Mouse (Mus musculus): ENCODE data around the gene Acot13. TPM values are rescaled to one million over a fixed set of nuclear protein-coding genes. Genes with fewer than 3 reads are reported as not detected.
"Not testable (repeated sequence)": the region's sequence is repeated elsewhere in the genome, so short reads cannot be mapped to it uniquely, and the experiment has no call there.

Acot13 gene
- polyA plus RNA-seq, 1 experiment from 2014 or later: 75.3 TPM

DNA sequence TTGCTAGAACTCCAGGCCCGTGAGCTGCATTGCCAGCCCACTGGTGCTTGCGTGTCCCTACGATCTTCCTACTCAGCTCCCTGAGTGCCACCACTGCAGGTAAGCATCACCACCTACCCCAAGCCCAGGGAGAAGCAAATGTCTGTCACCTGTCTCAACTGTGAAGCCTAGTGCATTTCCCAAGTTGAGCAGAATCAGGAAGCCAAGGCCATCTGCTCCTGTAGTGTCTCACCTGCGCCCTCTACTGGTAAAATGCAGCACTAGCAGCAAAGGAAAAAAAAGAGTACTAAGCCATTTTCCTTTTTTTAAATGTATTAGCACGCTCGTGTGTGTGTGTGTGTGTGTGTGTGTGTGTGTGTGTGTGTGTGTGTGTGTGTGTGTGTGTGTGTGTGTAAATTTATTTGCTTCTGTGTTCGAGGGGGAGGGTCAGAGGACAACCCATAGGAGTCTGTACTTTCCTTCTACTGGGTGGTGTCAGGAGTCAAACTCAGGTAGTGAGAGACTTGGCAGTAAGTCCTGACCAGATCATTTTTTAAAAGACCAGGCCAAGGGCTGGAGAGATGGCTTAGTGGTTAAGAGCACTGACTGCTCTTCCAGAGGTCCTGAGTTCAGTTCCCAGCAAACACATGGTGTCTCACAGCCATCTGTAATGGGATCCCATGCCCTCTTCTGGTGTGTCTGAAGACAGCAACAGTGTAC lies 55.0 kb downstream of the Acot13 start:
- Histone ChIP-seq H3K36me3 (no peaks in the 10 kb centered on the region), H3K27me3 (no peaks in the 10 kb centered on the region), H3K4me2 (no peak overlapping the region), H3K27ac (no peak overlapping the region), H3K4me3 (no peak overlapping the region), H3K9ac (no peak overlapping the region), H3K9me3 (no peaks in the 10 kb centered on the region), H3K4me1 (no peaks in the 10 kb centered on the region)
- ATAC-seq (ENCODE audit: insufficient number of reproducible peaks, low FRiP score, low TSS enrichment, low read depth): no peak
- 62% methylated on average over 5 of the region's 7 CpGs for WGBS

DNA sequence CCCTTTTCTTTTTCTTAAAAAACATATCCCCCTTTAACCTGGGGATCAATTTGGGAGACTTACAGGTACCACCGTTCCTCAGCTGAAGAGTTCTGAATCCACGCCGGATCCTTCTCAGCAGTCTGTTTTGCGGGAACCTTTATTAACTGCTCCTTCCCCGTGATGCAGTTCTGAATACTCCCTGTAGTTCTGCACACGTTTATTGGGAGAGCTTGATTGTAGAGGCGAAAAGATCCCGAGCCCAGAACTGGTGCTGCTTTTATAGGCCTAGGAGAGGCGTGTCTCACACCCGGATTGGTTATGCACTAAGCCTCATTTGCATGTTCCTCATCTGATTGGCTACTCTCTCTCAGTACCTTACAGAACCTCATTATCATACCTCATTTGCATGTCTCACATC lies 59.9 kb downstream of the Acot13 start:
- ATAC-seq (ENCODE audit: insufficient number of reproducible peaks, low FRiP score, low TSS enrichment, low read depth); H3K4me1 ChIP-seq; H3K9ac ChIP-seq; H3K4me3 ChIP-seq; H3K9me3 ChIP-seq; H3K27me3 ChIP-seq; H3K36me3 ChIP-seq; H3K27ac ChIP-seq; H3K4me2 ChIP-seq: not testable (repeated sequence)
- WGBS: 91% methylated on average over 10 of the region's 10 CpGs

Other genes starting within 250 kb of the Acot13 start
- 4.1 and 4.7 TPM in 2 replicates for gene Ripor2, start 249.4 kb downstream of the Acot13 start, polyA plus RNA-seq (2015; fragmentation: Nextera tagmentation; extraction: Ambion mirVana)
- gene Armh2, start 90.3 kb downstream of the Acot13 start, polyA plus RNA-seq (2015; fragmentation: Nextera tagmentation; extraction: Ambion mirVana): not detected in 2 replicates
- gene Gmnn, start 69.6 kb downstream of the Acot13 start, polyA plus RNA-seq (2015; fragmentation: Nextera tagmentation; extraction: Ambion mirVana): 72.6 and 73.7 TPM in 2 replicates
- gene BC005537, start 29.9 kb downstream of the Acot13 start, polyA plus RNA-seq (2015; fragmentation: Nextera tagmentation; extraction: Ambion mirVana): 14.1 and 15.0 TPM in 2 replicates
- 44.3 and 46.2 TPM in 2 replicates for gene Tdp2, start 139 bp upstream of the Acot13 start, polyA plus RNA-seq (2015; fragmentation: Nextera tagmentation; extraction: Ambion mirVana)
- 0.04 and 0.06 TPM in 2 replicates for gene D130043K22Rik, start 13.6 kb upstream of the Acot13 start, polyA plus RNA-seq (2015; fragmentation: Nextera tagmentation; extraction: Ambion mirVana)
- gene Aldh5a1, start 106.1 kb upstream of the Acot13 start, polyA plus RNA-seq (2015; fragmentation: Nextera tagmentation; extraction: Ambion mirVana): 4.0 and 4.8 TPM in 2 replicates
- 4.6 and 5.6 TPM in 2 replicates for gene Gpld1, start 111.6 kb upstream of the Acot13 start, polyA plus RNA-seq (2015; fragmentation: Nextera tagmentation; extraction: Ambion mirVana)
- 12.9 and 15.2 TPM in 2 replicates for gene Mrs2, start 188.8 kb upstream of the Acot13 start, polyA plus RNA-seq (2015; fragmentation: Nextera tagmentation; extraction: Ambion mirVana)
- 0.31 and 0.45 TPM in 2 replicates for gene Dcdc2a, start 224.5 kb upstream of the Acot13 start, polyA plus RNA-seq (2015; fragmentation: Nextera tagmentation; extraction: Ambion mirVana)

All from limb, embryonic 15.5 days (tissue).